Mouse (Mus musculus) G1E (cell line): ENCODE measurements around the gene Cpne5.

Experiments used
- CTCF ChIP-seq: IDR thresholded peaks from 2 replicates; pipeline ENCODE4 v1.5.1; 2012; ENCODE audit warnings: low read depth, low read length, inconsistent platforms, mixed read lengths
- GATA1 ChIP-seq: IDR thresholded peaks from 2 replicates; pipeline ENCODE4 v1.6.1; 2012; ENCODE audit warnings: borderline replicate concordance, low read length, inconsistent platforms, mixed read lengths

DNA sequence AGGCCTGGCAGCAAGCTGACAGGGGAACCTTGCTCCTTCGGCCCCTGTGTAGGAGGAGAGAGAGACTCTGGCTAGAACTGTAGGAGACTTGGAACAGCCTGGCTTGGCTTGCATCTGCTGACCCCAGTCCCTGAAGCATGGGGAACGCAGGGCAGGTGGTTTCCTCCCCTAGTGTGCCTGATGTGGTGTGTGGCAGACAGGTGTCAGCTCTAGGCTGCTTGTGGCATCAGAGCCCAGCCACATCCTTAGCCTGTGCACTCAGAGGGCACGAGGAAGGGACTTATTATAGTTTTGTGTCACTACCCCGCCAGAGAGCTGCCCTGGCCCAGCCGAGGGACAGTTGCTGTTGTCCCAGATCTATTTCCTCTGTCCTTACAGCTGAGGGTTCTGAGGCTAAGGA, 85.4 kb downstream of the Cpne5 start:
- no peak for TF ChIP-seq CTCF
- TF ChIP-seq GATA1, result no peak
